Mouse (Mus musculus) ES-E14 (cell line): ENCODE results near the gene Creb3l2.

ENCODE experiments used
- CHD2 ChIP-seq: IDR thresholded peaks from 2 replicates; pipeline ENCODE4 v1.6.1; 2014; ENCODE audit warnings: mild to moderate bottlenecking, low read depth, low read length, inconsistent platforms
- HCFC1 ChIP-seq: IDR thresholded peaks from 2 replicates; pipeline ENCODE4 v1.6.1; 2012; ENCODE audit warnings: low read length, inconsistent platforms, borderline replicate concordance; ENCODE audit not compliant: insufficient read depth
- MAFK ChIP-seq: IDR thresholded peaks from 2 replicates; pipeline ENCODE4 v1.6.1; 2014; ENCODE audit warnings: mild to moderate bottlenecking, low read depth, low read length, inconsistent platforms; ENCODE audit not compliant: insufficient read depth
- ZC3H11A ChIP-seq: IDR thresholded peaks from 2 replicates; pipeline ENCODE4 v1.6.1; 2012; ENCODE audit warnings: low read depth, mild to moderate bottlenecking, inconsistent platforms, low read length, borderline replicate concordance
- ZNF384 ChIP-seq: IDR thresholded peaks from 2 replicates; pipeline ENCODE4 v1.6.1; 2012; ENCODE audit warnings: low read depth, low read length, inconsistent platforms

- no peak for TF ChIP-seq CHD2
- TF ChIP-seq MAFK: no peak
- TF ChIP-seq HCFC1: no peak
- TF ChIP-seq ZNF384: no peak
- TF ChIP-seq ZC3H11A: no peak
Measured at GRCm38 (mm10) chr6:37325076-37325475, 116.9 kb downstream of the Creb3l2 start.
